Mouse (Mus musculus) yolk sac, embryonic 10.5 days (tissue): ENCODE measurements around the gene Mertk.
A peak's percentile ranks its signal among the peaks of the same experiment; 100 is the strongest.

Experiments
- DNase-seq: peaks from one replicate; pipeline ENCODE4 v3.0.0-alpha.2; 2017; ENCODE audit warnings: low spot score

Gene Mertk

GRCm38 (mm10) chr2:128818956-128819643 lies 120.3 kb downstream of the Mertk start:
- peak; percentile 61 for DNase-seq

GRCm38 (mm10) chr2:128820631-128821030 lies 121.9 kb downstream of the Mertk start:
- DNase-seq: no peak

GRCm38 (mm10) chr2:128823893-128824292 lies 125.1 kb downstream of the Mertk start:
- no peak for DNase-seq

- no peak for DNase-seq
These were observed 129.0 kb downstream of the Mertk start for GRCm38 (mm10) chr2:128827787-128828186.

- DNase-seq: no peak
These were observed 133.9 kb downstream of the Mertk start for GRCm38 (mm10) chr2:128832611-128833010.

- peak; percentile 25 for DNase-seq
These were observed 134.3 kb downstream of the Mertk start for GRCm38 (mm10) chr2:128833035-128833434.

GRCm38 (mm10) chr2:128833435-128833834 lies 134.7 kb downstream of the Mertk start:
- peak; percentile 40 for DNase-seq

GRCm38 (mm10) chr2:128837531-128837930 lies 138.8 kb downstream of the Mertk start:
- no peak for DNase-seq

GRCm38 (mm10) chr2:128838611-128839010 lies 139.9 kb downstream of the Mertk start:
- no peak for DNase-seq

GRCm38 (mm10) chr2:128839501-128839900 lies 140.7 kb downstream of the Mertk start:
- no peak for DNase-seq

GRCm38 (mm10) chr2:128842437-128842836 lies 143.7 kb downstream of the Mertk start:
- DNase-seq: no peak

GRCm38 (mm10) chr2:128850036-128850435 lies 151.3 kb downstream of the Mertk start:
- DNase-seq: no peak
